Mouse (Mus musculus): ENCODE data around the gene Calhm6. TPM values are rescaled to one million over a fixed set of nuclear protein-coding genes. Genes with fewer than 3 reads are reported as not detected.
A peak's percentile ranks its signal among the peaks of the same experiment; 100 is the strongest.

The Calhm6 gene
- polyA plus RNA-seq, 1 experiment from 2014 or later = 0.90 TPM

GRCm38 (mm10) chr10:34139768-34140167 is 12.0 kb upstream of the Calhm6 start:
- Histone ChIP-seq H3K9me3 (replicated peaks) (no peaks in the 10 kb centered on the region), H3K4me3 (replicated peaks) (no peak overlapping the region), H3K27me3 (no peaks in the 10 kb centered on the region), H3K4me1 (no peaks in the 10 kb centered on the region), H3K9ac (no peak overlapping the region), H3K27ac (no peak overlapping the region), H3K4me2 (no peak overlapping the region), H3K36me3 (no peaks in the 10 kb centered on the region)
- ATAC-seq (replicated peaks; ENCODE audit: low FRiP score) = no peak
- WGBS = 71% methylated on average over 4 of the region's 4 CpGs

GRCm38 (mm10) chr10:34138027-34138426 is 10.2 kb upstream of the Calhm6 start:
- H3K4me3 ChIP-seq (replicated peaks) = no peak overlapping the region
- H3K27ac ChIP-seq = no peak overlapping the region
- ATAC-seq (replicated peaks; ENCODE audit: low FRiP score) = no peak
- H3K36me3 ChIP-seq = no peaks in the 10 kb centered on the region
- no peaks in the 10 kb centered on the region for H3K27me3 ChIP-seq
- 70% methylated on average over 6 of the region's 6 CpGs for WGBS
- H3K9ac ChIP-seq = no peak overlapping the region
- H3K4me2 ChIP-seq = no peak overlapping the region
- H3K9me3 ChIP-seq (replicated peaks) = no peaks in the 10 kb centered on the region
- H3K4me1 ChIP-seq = no peaks in the 10 kb centered on the region

GRCm38 (mm10) chr10:34136432-34136831 is 8.6 kb upstream of the Calhm6 start:
- H3K27me3 ChIP-seq = no peaks in the 10 kb centered on the region
- no peaks in the 10 kb centered on the region for H3K9me3 ChIP-seq (replicated peaks)
- H3K27ac ChIP-seq = no peak overlapping the region
- no peak overlapping the region for H3K4me3 ChIP-seq (replicated peaks)
- H3K36me3 ChIP-seq = no peaks in the 10 kb centered on the region
- WGBS = 10% methylated on average over 6 of the region's 6 CpGs
- ATAC-seq (replicated peaks; ENCODE audit: low FRiP score) = 0 out of 2 replicates have a peak, but pooled peaks have one; percentile 52
- H3K9ac ChIP-seq = no peak overlapping the region
- no peak overlapping the region for H3K4me2 ChIP-seq
- H3K4me1 ChIP-seq = no peaks in the 10 kb centered on the region

GRCm38 (mm10) chr10:34131356-34131755 is 3.6 kb upstream of the Calhm6 start:
- 78% methylated on average over 2 of the region's 2 CpGs for WGBS
- ATAC-seq (replicated peaks; ENCODE audit: low FRiP score) = no peak
- Histone ChIP-seq H3K4me1 (peaks cover 9% of the 10 kb centered on the region; the same call in 1 of the 2 replicates), H3K36me3 (no peaks in the 10 kb centered on the region), H3K9ac (no peak overlapping the region), H3K4me2 (no peak overlapping the region), H3K27ac (no peak overlapping the region), H3K9me3 (replicated peaks) (no peaks in the 10 kb centered on the region), H3K27me3 (no peaks in the 10 kb centered on the region), H3K4me3 (replicated peaks) (no peak overlapping the region)

- Histone ChIP-seq H3K27ac (no peak overlapping the region), H3K4me2 (peak overlapping the region; percentile 89; the same call in 1 of the 2 replicates), H3K4me1 (peaks cover 9% of the 10 kb centered on the region; the same call in 1 of the 2 replicates), H3K9ac (no peak overlapping the region), H3K36me3 (no peaks in the 10 kb centered on the region), H3K27me3 (no peaks in the 10 kb centered on the region), H3K4me3 (replicated peaks) (no peak overlapping the region), H3K9me3 (replicated peaks) (no peaks in the 10 kb centered on the region)
- WGBS = 67% methylated on average over 6 of the region's 6 CpGs
- no peak for ATAC-seq (replicated peaks; ENCODE audit: low FRiP score)
Measured at GRCm38 (mm10) chr10:34128391-34128790, 607 bp upstream of the Calhm6 start.

- ATAC-seq (replicated peaks; ENCODE audit: low FRiP score) = no peak
- Histone ChIP-seq H3K36me3 (no peaks in the 10 kb centered on the region), H3K27me3 (no peaks in the 10 kb centered on the region), H3K9ac (no peak overlapping the region), H3K4me1 (no peaks in the 10 kb centered on the region), H3K27ac (no peak overlapping the region), H3K4me2 (no peak overlapping the region), H3K9me3 (replicated peaks) (no peaks in the 10 kb centered on the region), H3K4me3 (replicated peaks) (no peak overlapping the region)
- WGBS = 86% methylated on average over 2 of the region's 2 CpGs
Measured at GRCm38 (mm10) chr10:34118421-34118820, 9.4 kb downstream of the Calhm6 start.

- no peaks in the 10 kb centered on the region for H3K9me3 ChIP-seq (replicated peaks)
- H3K9ac ChIP-seq = no peak overlapping the region
- H3K27ac ChIP-seq = no peak overlapping the region
- H3K4me3 ChIP-seq (replicated peaks) = no peak overlapping the region
- H3K27me3 ChIP-seq = no peaks in the 10 kb centered on the region
- H3K36me3 ChIP-seq = no peaks in the 10 kb centered on the region
- no peak for ATAC-seq (replicated peaks; ENCODE audit: low FRiP score)
- H3K4me1 ChIP-seq = no peaks in the 10 kb centered on the region
- no peak overlapping the region for H3K4me2 ChIP-seq
Measured at GRCm38 (mm10) chr10:34117770-34118169, 10.0 kb downstream of the Calhm6 start.

GRCm38 (mm10) chr10:34117131-34117530 is 10.7 kb downstream of the Calhm6 start:
- WGBS = 48% methylated on average over 3 of the region's 3 CpGs
- ATAC-seq (replicated peaks; ENCODE audit: low FRiP score) = no peak

GRCm38 (mm10) chr10:34111964-34112738 is 15.6 kb downstream of the Calhm6 start:
- ATAC-seq (replicated peaks; ENCODE audit: low FRiP score) = no peak
- no peak overlapping the region for H3K4me2 ChIP-seq
- no peaks in the 10 kb centered on the region for H3K36me3 ChIP-seq
- no peak overlapping the region for H3K27ac ChIP-seq
- 62% methylated on average over 4 of the region's 4 CpGs for WGBS
- no peaks in the 10 kb centered on the region for H3K27me3 ChIP-seq
- H3K4me3 ChIP-seq (replicated peaks) = no peak overlapping the region
- 0 out of 2 replicates have a peak, but pooled peaks cover 3% of the 10 kb centered on the region for H3K4me1 ChIP-seq
- no peaks in the 10 kb centered on the region for H3K9me3 ChIP-seq (replicated peaks)
- H3K9ac ChIP-seq = no peak overlapping the region

More at GRCm38 (mm10) chr10:34117131-34117530, 10.7 kb downstream of the Calhm6 start:
- H3K4me1 ChIP-seq = no peaks in the 10 kb centered on the region
- no peak overlapping the region for H3K4me2 ChIP-seq
- no peaks in the 10 kb centered on the region for H3K36me3 ChIP-seq
- H3K27ac ChIP-seq = no peak overlapping the region
- no peak overlapping the region for H3K9ac ChIP-seq
- no peaks in the 10 kb centered on the region for H3K9me3 ChIP-seq (replicated peaks)
- H3K27me3 ChIP-seq = no peaks in the 10 kb centered on the region
- no peak overlapping the region for H3K4me3 ChIP-seq (replicated peaks)

GRCm38 (mm10) chr10:34110863-34111465 is 16.8 kb downstream of the Calhm6 start:
- Histone ChIP-seq H3K27ac (no peak overlapping the region), H3K4me3 (replicated peaks) (no peak overlapping the region), H3K36me3 (no peaks in the 10 kb centered on the region), H3K4me1 (0 out of 2 replicates have a peak, but pooled peaks cover 3% of the 10 kb centered on the region), H3K27me3 (no peaks in the 10 kb centered on the region), H3K9ac (no peak overlapping the region), H3K4me2 (no peak overlapping the region), H3K9me3 (replicated peaks) (no peaks in the 10 kb centered on the region)
- ATAC-seq (replicated peaks; ENCODE audit: low FRiP score) = no peak
- WGBS = 91% methylated on average over 13 of the region's 13 CpGs

GRCm38 (mm10) chr10:34096418-34096883 is 31.3 kb downstream of the Calhm6 start, which contains the start of gene Calhm5:
Gene Calhm5 (minus strand): TSS chr10:34096519.
- no peaks in the 10 kb centered on the region for H3K9me3 ChIP-seq (replicated peaks)
- peaks cover 4% of the 10 kb centered on the region; the same call in 1 of the 2 replicates for H3K4me1 ChIP-seq
- peak; percentile 75 for ATAC-seq (replicated peaks; ENCODE audit: low FRiP score)
- no peak within 1 kb of the TSS for H3K9ac ChIP-seq
- H3K36me3 ChIP-seq = no peaks in the 10 kb centered on the region
- H3K4me3 ChIP-seq (replicated peaks) = peak within 1 kb of the TSS; percentile 27
- no peak within 1 kb of the TSS for H3K27ac ChIP-seq
- 22% methylated on average over 9 of the region's 9 CpGs for WGBS
- peak within 1 kb of the TSS; percentile 47 for H3K4me2 ChIP-seq
- H3K27me3 ChIP-seq = no peaks in the 10 kb centered on the region

GRCm38 (mm10) chr10:34095964-34096363 is 31.8 kb downstream of the Calhm6 start:
- Histone ChIP-seq H3K27ac (no peak overlapping the region), H3K9me3 (replicated peaks) (no peaks in the 10 kb centered on the region), H3K36me3 (no peaks in the 10 kb centered on the region), H3K9ac (no peak overlapping the region), H3K4me2 (peak overlapping the region; percentile 47), H3K27me3 (no peaks in the 10 kb centered on the region), H3K4me3 (replicated peaks) (peak overlapping the region; percentile 27), H3K4me1 (peaks cover 4% of the 10 kb centered on the region; the same call in 1 of the 2 replicates)
- WGBS = 61% methylated on average over 12 of the region's 12 CpGs
- no peak for ATAC-seq (replicated peaks; ENCODE audit: low FRiP score)
